Mouse (Mus musculus) midbrain, embryonic 15.5 days (tissue): ENCODE results near the gene Ces2e. TPM values are rescaled to one million over a fixed set of nuclear protein-coding genes. Genes with fewer than 3 reads are reported as not detected.
"Not testable (repeated sequence)": the region's sequence is repeated elsewhere in the genome, so short reads cannot be mapped to it uniquely, and the experiment has no call there.

Experiments
- ATAC-seq: fragments of 200-750 bp; cut with Nextera tagmentation; replicated peaks from 2 replicates; pipeline ENCODE4 v1.8.0; 2017; ENCODE audit warnings: moderate TSS enrichment
- H3K27ac ChIP-seq: fragments of 300-500 bp; sonication (generic); 2 replicates; pipeline ENCODE4 v1.5.1; 2015; ENCODE audit warnings: mild to moderate bottlenecking, inconsistent platforms
- H3K27me3 ChIP-seq: fragments of 300-500 bp; sonication (generic); replicated peaks from 2 replicates; pipeline ENCODE4 v1.6.1; 2015; ENCODE audit warnings: inconsistent platforms
- H3K36me3 ChIP-seq: fragments of 300-500 bp; sonication (generic); replicated peaks from 2 replicates; pipeline ENCODE4 v1.6.1; 2015; ENCODE audit warnings: inconsistent platforms
- H3K4me1 ChIP-seq: fragments of 300-500 bp; sonication (generic); 2 replicates; pipeline ENCODE4 v1.6.1; 2015; ENCODE audit warnings: inconsistent platforms
- H3K4me2 ChIP-seq: fragments of 300-500 bp; sonication (generic); 2 replicates; pipeline ENCODE4 v1.6.1; 2015; ENCODE audit warnings: inconsistent platforms, mild to moderate bottlenecking, moderate library complexity
- H3K4me3 ChIP-seq: fragments of 300-500 bp; sonication (generic); 2 replicates; pipeline ENCODE4 v1.5.1; 2015; ENCODE audit warnings: mild to moderate bottlenecking, inconsistent platforms
- H3K9ac ChIP-seq: fragments of 300-500 bp; sonication (generic); 2 replicates; pipeline ENCODE4 v1.6.1; 2015; ENCODE audit warnings: mild to moderate bottlenecking, inconsistent platforms
- H3K9me3 ChIP-seq: fragments of 300-500 bp; sonication (generic); 2 replicates; pipeline ENCODE4 v1.6.1; 2016; ENCODE audit warnings: inconsistent platforms
- WGBS: fragments of 180-500 bp; shearing (Covaris S2); methylation state at CpG from one replicate; pipeline ENCODE4 v1.1.7; 2015; ENCODE audit warnings: mixed read lengths; 5-methylcytosine and 5-hydroxymethylcytosine counted together
- polyA plus RNA-seq: library from polyadenylated mRNA; unstranded; fragments of >200 nt; fragmentation: Nextera tagmentation; extraction: Ambion mirVana; gene quantifications from 2 replicates; pipeline ENCODE4 v1.2.1, GENCODE M21; 2015

Gene Ces2e
- not detected in 2 replicates for polyA plus RNA-seq

DNA sequence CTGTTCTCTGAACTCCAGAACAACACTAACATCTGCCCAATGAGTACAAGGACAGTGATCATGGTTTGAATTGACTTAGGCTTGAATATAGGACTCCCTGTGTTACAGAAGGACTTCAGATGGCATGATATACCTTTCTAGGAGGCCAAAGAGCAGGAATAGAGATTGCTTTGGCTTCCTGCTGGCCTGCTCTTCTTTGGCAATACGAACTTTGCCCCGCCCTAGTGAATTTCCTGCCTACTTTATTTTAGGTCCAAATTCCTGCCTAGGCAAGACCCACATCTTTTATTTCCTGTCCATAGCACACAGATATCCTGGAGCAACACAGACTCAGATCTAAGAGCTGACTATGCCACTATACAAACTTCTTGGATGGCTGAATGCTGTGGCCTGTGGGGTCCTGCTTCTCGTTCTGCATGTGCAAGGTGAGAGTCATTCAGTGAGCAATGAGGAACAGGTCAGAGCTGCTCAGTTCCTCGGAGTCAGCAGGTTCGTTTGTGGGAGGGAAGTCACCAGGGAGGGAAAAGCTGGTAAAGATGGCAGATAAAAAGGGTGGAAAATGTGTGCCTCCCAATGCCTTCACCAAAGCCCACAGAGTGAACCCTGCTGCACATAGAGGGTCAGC lies at the start of gene Ces2e:
Gene Ces2e, plus strand, starts transcription at position 289 of the 625 bp plus-strand sequence.
- Histone ChIP-seq H3K36me3 (no peaks in the 10 kb centered on the region), H3K4me1 (no peaks in the 10 kb centered on the region), H3K27me3 (no peaks in the 10 kb centered on the region), H3K27ac (no peak within 1 kb of the TSS), H3K4me2 (no peak within 1 kb of the TSS), H3K4me3 (no peak within 1 kb of the TSS), H3K9ac (no peak within 1 kb of the TSS), H3K9me3 (no peaks in the 10 kb centered on the region)
- ATAC-seq, result no peak
- WGBS, result 82% methylated on average over 5 of the region's 5 CpGs

DNA sequence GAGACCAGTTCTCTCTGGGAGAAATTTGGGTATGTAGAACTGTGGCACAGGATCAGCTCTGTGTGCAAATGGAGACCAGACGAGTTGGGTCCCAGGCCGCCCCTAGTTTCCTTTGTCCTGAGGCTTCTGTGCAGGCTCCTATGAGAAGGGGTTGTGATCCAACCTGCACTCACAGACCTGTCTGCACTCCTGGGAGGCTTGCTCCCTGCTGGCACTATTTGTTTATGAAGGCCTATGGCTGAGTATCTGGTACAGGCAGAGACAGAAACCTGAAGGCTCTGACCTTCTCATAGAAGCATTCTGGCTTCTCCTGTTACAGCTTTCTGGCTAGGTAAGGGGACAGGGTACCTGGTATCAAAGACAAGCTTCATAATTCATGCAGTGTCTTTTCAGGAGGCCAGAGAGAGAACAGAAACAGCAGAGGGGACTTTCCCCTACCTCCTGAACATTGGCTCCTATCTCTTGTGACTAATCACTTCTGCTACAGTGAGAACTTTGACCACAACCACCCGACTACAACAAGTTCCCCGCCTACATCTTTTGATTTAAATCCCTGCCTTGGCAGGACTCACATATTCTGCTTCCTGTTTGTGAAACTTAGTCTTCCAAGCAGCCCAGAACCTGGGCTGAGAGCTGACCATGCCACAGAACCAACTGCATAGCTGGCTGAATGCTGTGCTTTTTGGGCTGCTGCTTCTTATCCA lies 39.7 kb upstream of the Ces2e start:
- not testable (repeated sequence) for H3K4me2 ChIP-seq, H3K9ac ChIP-seq, ATAC-seq, H3K4me1 ChIP-seq, H3K27ac ChIP-seq, H3K4me3 ChIP-seq, H3K36me3 ChIP-seq, H3K27me3 ChIP-seq, H3K9me3 ChIP-seq
- WGBS, result no CpG with 5 or more reads among the region's 4 CpGs

DNA sequence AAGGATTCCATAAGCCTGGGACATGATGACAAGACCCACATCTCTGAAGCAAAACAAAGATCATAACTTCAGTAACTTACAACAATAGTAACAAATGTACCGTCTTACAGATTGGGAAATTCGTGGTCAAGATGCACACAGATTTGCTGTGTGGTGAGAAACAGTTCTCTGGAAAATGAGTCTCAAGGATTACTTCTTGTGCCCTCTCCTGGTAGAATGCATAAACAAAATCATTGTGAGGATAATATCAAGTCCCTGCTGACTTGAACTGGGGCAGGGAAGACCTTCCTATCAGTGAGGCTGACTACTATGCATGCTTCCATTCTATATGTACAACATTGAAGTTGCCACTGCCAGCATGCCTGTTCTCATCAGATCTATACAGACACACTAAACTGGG lies 24.3 kb upstream of the Ces2e start:
- Histone ChIP-seq H3K27me3 (no peaks in the 10 kb centered on the region), H3K36me3 (no peaks in the 10 kb centered on the region)
- ATAC-seq, result no peak

DNA sequence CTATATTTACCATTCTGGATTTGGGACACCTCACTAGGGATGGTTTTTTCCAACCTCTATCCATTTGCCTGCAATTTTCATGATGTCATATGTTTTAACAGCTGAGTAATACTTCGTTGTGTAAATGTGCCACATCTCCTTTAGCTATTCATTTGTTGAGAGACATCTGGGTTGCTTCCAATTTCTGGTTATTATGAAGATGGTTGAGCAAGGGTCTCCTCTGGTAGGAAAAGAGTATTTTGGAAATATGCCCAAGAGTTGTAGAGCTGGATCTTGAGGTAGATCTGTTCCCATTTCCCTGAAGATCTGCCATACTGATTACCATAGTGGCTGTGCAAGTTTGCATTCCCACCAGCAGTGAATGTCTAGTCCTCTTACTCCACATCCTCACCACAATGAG lies 18.9 kb upstream of the Ces2e start:
- Histone ChIP-seq H3K36me3 (no peaks in the 10 kb centered on the region), H3K4me3 (no peak overlapping the region), H3K9ac (no peak overlapping the region), H3K4me2 (no peak overlapping the region), H3K4me1 (no peaks in the 10 kb centered on the region), H3K9me3 (no peaks in the 10 kb centered on the region), H3K27ac (no peak overlapping the region), H3K27me3 (no peaks in the 10 kb centered on the region)
- 59% methylated on average over 1 of the region's 1 CpGs for WGBS
- no peak for ATAC-seq

More for the DNA sequence above, 24.3 kb upstream of the Ces2e start:
- Histone ChIP-seq H3K9ac (no peak overlapping the region), H3K27ac (no peak overlapping the region), H3K4me1 (no peaks in the 10 kb centered on the region), H3K9me3 (no peaks in the 10 kb centered on the region), H3K4me3 (no peak overlapping the region), H3K4me2 (no peak overlapping the region)
- 90% methylated on average over 2 of the region's 2 CpGs for WGBS

DNA sequence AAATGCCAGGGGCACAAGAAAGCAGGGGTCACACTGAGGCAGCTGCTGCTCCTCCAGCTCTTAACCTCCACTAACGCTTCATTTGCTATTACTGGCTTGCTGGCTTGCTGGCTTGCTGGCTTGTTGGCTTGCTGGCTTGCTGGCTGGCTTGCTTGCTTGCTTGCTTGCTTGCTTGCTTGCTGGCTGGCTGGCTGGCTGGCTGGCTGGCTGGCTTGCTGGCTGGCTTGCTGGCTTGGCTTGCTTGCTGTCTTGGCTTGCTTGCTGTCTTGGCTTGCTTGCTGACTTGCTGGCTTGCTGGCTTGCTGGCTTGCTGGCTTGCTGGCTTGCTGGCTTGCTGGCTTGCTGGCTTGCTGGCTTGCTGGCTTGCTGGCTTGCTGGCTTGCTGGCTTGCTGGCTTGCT lies 17.0 kb upstream of the Ces2e start:
- not testable (repeated sequence) for H3K4me1 ChIP-seq, ATAC-seq, H3K4me3 ChIP-seq, H3K36me3 ChIP-seq, H3K27ac ChIP-seq, H3K9me3 ChIP-seq, H3K4me2 ChIP-seq, H3K9ac ChIP-seq, H3K27me3 ChIP-seq
- 64% methylated on average over 1 of the region's 1 CpGs for WGBS

DNA sequence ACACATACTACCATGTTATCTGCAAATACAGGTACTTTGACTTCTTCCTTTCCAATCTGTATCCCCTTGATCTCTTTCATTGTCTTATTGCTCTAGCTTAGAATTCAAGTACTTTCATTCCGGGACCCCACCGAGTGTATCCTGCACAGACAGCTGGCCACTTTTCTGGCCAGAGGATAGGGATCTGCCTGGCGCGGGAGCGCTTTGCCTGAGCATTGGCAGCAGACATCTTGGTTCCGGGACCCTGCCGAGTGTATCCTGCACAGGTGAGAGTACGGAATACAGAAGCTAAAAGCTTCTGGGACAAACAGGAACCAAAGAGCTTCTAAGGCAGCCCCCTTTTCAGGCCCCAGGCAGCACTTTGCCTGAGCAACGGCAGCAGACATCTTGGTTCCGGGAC lies 16.4 kb upstream of the Ces2e start:
- not testable (repeated sequence) for H3K27me3 ChIP-seq, H3K27ac ChIP-seq, H3K4me2 ChIP-seq, H3K9me3 ChIP-seq, H3K36me3 ChIP-seq, ATAC-seq, H3K4me1 ChIP-seq, H3K4me3 ChIP-seq, H3K9ac ChIP-seq
- 91% methylated on average over 10 of the region's 10 CpGs for WGBS

DNA sequence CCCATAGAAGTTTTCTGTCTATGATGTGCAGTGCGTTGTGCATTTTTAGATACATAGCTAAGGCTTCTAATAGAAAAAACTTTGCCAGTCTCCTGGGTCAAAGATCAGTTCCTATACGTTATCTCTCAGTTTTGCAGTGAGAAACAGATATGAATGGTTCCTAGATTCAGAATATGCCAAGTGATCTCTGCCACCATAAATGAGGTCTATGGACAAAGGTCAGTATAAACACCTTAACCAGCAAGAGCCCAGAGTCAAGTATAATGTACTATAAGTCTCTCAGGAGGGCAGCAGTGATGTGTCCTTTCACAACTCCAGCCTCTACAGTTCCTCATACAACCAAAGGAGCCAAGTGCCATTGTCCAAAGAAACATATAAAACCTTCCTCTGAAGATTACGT lies 1.2 kb downstream of the Ces2e start:
- Histone ChIP-seq H3K27me3 (no peaks in the 10 kb centered on the region), H3K4me1 (no peaks in the 10 kb centered on the region), H3K27ac (no peak overlapping the region), H3K9ac (no peak overlapping the region), H3K4me3 (no peak overlapping the region), H3K4me2 (no peak overlapping the region), H3K36me3 (no peaks in the 10 kb centered on the region), H3K9me3 (no peaks in the 10 kb centered on the region)
- WGBS, result 89% methylated on average over 3 of the region's 3 CpGs
- ATAC-seq, result no peak

DNA sequence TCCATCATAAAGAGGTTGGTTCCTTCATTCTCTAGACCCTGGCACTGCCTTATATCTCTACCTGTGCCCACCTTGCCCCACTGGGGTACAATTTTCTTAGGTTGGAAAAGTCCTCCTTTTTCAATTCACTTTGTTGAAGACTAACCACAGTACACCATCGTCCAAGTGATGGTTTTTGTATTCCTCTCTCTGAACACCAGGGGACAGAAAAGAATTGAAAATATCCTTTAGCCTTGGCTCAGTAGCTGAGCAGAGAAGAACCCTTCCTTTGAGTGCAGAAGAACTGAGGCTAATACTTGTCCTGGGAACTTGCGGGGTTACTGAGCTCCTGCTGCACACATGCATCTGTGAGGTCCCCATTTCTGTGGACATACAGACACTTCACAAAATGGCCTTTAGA lies 18.6 kb downstream of the Ces2e start:
- Histone ChIP-seq H3K27me3 (no peaks in the 10 kb centered on the region), H3K4me2 (no peak overlapping the region), H3K9me3 (no peaks in the 10 kb centered on the region), H3K36me3 (no peaks in the 10 kb centered on the region), H3K9ac (no peak overlapping the region), H3K4me1 (no peaks in the 10 kb centered on the region), H3K27ac (no peak overlapping the region), H3K4me3 (no peak overlapping the region)
- ATAC-seq, result no peak
- 84% methylated on average over 2 of the region's 2 CpGs for WGBS

DNA sequence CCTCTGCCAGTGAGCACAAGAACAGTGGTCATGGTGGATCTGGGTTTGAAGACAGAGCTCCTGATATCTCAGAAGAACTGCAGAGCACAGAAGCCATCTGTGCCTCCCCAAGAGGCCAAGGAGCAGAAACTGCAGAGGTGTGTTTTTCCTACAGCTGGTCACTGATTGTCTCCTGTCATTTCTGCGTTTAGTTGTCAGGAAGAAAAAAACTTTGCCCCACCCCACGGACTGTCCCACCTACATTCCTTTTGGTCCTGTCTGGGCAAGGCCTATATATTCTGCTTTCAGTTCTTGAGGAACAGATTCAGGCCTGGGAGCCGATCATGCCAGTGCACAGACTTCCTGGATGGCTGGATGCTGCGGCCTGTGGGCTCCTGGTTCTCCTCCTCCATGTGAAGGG lies 21.0 kb downstream of the Ces2e start, which contains the start of gene Ces2f:
Gene Ces2f, plus strand, starts transcription at position 301 of the 400 bp plus-strand sequence.
- no peaks in the 10 kb centered on the region for H3K36me3 ChIP-seq
- H3K9ac ChIP-seq, result no peak within 1 kb of the TSS
- WGBS, result 89% methylated on average over 4 of the region's 4 CpGs
- no peak within 1 kb of the TSS for H3K4me3 ChIP-seq
- H3K4me2 ChIP-seq, result no peak within 1 kb of the TSS
- no peak within 1 kb of the TSS for H3K27ac ChIP-seq
- H3K4me1 ChIP-seq, result no peaks in the 10 kb centered on the region
- H3K9me3 ChIP-seq, result no peaks in the 10 kb centered on the region
- H3K27me3 ChIP-seq, result no peaks in the 10 kb centered on the region
- ATAC-seq, result no peak

DNA sequence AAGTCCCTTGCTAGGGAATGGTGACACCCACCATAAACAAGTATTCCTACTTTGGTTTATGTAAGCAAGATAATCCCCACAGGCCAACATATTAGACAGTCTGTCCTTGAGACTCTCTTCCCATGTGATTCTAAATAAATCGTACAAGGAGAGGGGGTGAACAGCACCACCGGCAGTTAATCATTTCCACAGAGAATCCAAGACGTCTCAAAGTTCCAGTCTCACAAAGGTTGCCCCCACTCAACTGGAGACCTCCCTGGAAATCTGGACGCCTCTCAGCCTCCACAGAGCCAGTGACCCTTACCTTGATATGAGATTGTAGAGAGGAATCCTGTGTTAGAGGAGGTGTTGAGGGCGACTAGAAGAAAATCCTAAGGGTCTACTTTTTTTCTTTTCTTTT lies 23.0 kb downstream of the Ces2e start:
- no peak overlapping the region for H3K27ac ChIP-seq
- ATAC-seq, result no peak
- no peak overlapping the region for H3K4me3 ChIP-seq
- no peak overlapping the region for H3K4me2 ChIP-seq
- H3K4me1 ChIP-seq, result no peaks in the 10 kb centered on the region
- no peaks in the 10 kb centered on the region for H3K27me3 ChIP-seq
- no peaks in the 10 kb centered on the region for H3K9me3 ChIP-seq
- 84% methylated on average over 5 of the region's 5 CpGs for WGBS
- H3K9ac ChIP-seq, result no peak overlapping the region
- no peaks in the 10 kb centered on the region for H3K36me3 ChIP-seq

DNA sequence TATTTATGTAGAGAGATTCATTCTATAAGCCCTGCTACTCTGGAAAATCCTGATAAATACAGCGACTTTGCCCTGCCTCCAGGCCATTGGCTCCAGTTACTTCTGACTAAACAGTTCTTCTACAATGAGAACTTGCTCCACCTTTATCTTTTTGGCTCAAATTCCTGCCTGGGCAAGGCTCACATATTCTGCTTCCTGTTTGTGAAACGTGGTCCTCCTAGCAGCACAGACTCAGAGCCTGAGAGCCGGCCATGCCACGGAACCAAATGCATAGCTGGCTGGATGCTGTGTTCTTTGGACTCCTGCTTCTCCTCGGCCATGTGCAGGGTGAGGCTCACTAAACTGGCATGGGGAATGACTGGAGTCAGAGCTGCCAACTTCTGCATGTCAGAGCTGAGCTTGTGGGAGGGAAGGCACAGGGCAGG lies 35.5 kb downstream of the Ces2e start, which contains the start of gene Ces2g:
Gene Ces2g, plus strand, starts transcription at position 182 of the 425 bp plus-strand sequence.
- 76% methylated on average over 5 of the region's 5 CpGs for WGBS
- Histone ChIP-seq H3K9ac (no peak within 1 kb of the TSS), H3K4me1 (no peaks in the 10 kb centered on the region), H3K36me3 (no peaks in the 10 kb centered on the region), H3K27ac (no peak within 1 kb of the TSS), H3K4me2 (no peak within 1 kb of the TSS), H3K9me3 (no peaks in the 10 kb centered on the region), H3K4me3 (no peak within 1 kb of the TSS), H3K27me3 (no peaks in the 10 kb centered on the region)
- ATAC-seq, result no peak

DNA sequence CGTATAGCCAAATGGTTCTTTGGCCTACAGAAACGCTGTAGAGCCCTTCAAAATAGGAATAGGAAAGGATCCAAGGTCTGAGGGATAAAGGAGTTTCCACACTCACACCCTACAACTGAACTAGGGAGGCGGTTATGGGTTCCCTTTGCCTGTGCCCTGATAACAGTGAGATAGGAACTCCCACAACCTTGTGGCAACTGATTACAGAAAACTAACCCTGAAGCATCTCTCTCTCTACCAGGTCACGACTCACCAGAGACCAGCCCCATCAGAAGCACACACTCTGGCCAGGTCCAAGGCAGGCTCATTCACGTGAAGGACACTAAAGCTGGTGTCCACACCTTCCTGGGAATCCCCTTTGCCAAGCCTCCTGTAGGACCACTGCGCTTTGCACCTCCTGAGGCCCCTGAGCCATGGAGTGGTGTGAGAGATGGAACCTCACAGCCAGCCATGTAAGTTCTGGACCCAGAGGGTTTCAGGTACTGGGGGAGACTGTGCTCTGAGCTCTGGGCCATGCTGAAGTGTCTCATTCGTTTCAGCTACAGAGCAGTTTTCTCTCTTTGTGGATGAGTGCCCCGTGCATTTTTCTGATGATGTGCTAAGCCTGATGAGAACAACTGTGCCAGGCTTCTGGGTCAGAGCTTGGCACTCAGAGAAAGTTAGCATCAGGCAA lies 36.3 kb downstream of the Ces2e start:
- Histone ChIP-seq H3K27ac (no peak overlapping the region), H3K36me3 (no peaks in the 10 kb centered on the region), H3K4me1 (no peaks in the 10 kb centered on the region), H3K4me2 (no peak overlapping the region), H3K9me3 (no peaks in the 10 kb centered on the region), H3K4me3 (no peak overlapping the region), H3K9ac (no peak overlapping the region), H3K27me3 (no peaks in the 10 kb centered on the region)
- WGBS, result 80% methylated on average over 8 of the region's 8 CpGs
- ATAC-seq, result no peak
